Mouse (Mus musculus) embryonic facial prominence, embryonic 12.5 days (tissue): ENCODE results near the gene C4b. TPM values are rescaled to one million over a fixed set of nuclear protein-coding genes. Genes with fewer than 3 reads are reported as not detected.
"Not testable (repeated sequence)": the region's sequence is repeated elsewhere in the genome, so short reads cannot be mapped to it uniquely, and the experiment has no call there.

Experiments
- ATAC-seq: fragments of 200-750 bp; cut with Nextera tagmentation; 2 replicates; pipeline ENCODE4 v1.8.0; 2017; ENCODE audit not compliant: insufficient number of reproducible peaks, insufficient read depth, low FRiP score, low TSS enrichment
- H3K27ac ChIP-seq: fragments of 300-500 bp; sonication (generic); 2 replicates; pipeline ENCODE4 v1.5.1; 2016; ENCODE audit warnings: mild to moderate bottlenecking
- H3K27me3 ChIP-seq: fragments of 300-500 bp; sonication (generic); 2 replicates; pipeline ENCODE4 v1.6.1; 2016; ENCODE audit warnings: mild to moderate bottlenecking, moderate library complexity
- H3K36me3 ChIP-seq: fragments of 300-500 bp; sonication (generic); 2 replicates; pipeline ENCODE4 v1.6.1; 2016; ENCODE audit warnings: mild to moderate bottlenecking
- H3K4me1 ChIP-seq: fragments of 300-500 bp; sonication (generic); 2 replicates; pipeline ENCODE4 v1.6.1; 2016
- H3K4me2 ChIP-seq: fragments of 300-500 bp; sonication (generic); replicated peaks from 2 replicates; pipeline ENCODE4 v1.6.1; 2016; ENCODE audit warnings: mild to moderate bottlenecking, moderate library complexity
- H3K4me3 ChIP-seq: fragments of 300-500 bp; sonication (generic); 2 replicates; pipeline ENCODE4 v1.5.1; 2016; ENCODE audit warnings: mild to moderate bottlenecking
- H3K9ac ChIP-seq: fragments of 300-500 bp; sonication (generic); 2 replicates; pipeline ENCODE4 v1.6.1; 2016; ENCODE audit warnings: mild to moderate bottlenecking, moderate library complexity
- H3K9me3 ChIP-seq: fragments of 300-500 bp; sonication (generic); 2 replicates; pipeline ENCODE4 v1.6.1; 2016; ENCODE audit warnings: mild to moderate bottlenecking, moderate library complexity
- WGBS: fragments of 180-500 bp; shearing (Covaris S2); methylation state at CpG from one replicate; pipeline ENCODE4 v1.1.7; 2016; 5-methylcytosine and 5-hydroxymethylcytosine counted together
- polyA plus RNA-seq: library from polyadenylated mRNA; unstranded; fragments of >200 nt; fragmentation: Nextera tagmentation; extraction: Ambion mirVana; gene quantifications from 2 replicates; pipeline ENCODE4 v1.2.1, GENCODE M21; 2016

The C4b gene
- polyA plus RNA-seq, 1 experiment from 2014 or later: not detected

- 87% methylated on average over 2 of the region's 2 CpGs for WGBS
- Histone ChIP-seq H3K9ac (no peak overlapping the region), H3K36me3 (no peaks in the 10 kb centered on the region), H3K27me3 (no peaks in the 10 kb centered on the region), H3K4me1 (no peaks in the 10 kb centered on the region), H3K4me2 (no peak overlapping the region), H3K27ac (no peak overlapping the region), H3K9me3 (peaks cover 2% of the 10 kb centered on the region; the same call in 1 of the 2 replicates), H3K4me3 (no peak overlapping the region)
- ATAC-seq: no peak
Measured at GRCm38 (mm10) chr17:34727887-34728286, 15.8 kb downstream of the C4b start.

DNA sequence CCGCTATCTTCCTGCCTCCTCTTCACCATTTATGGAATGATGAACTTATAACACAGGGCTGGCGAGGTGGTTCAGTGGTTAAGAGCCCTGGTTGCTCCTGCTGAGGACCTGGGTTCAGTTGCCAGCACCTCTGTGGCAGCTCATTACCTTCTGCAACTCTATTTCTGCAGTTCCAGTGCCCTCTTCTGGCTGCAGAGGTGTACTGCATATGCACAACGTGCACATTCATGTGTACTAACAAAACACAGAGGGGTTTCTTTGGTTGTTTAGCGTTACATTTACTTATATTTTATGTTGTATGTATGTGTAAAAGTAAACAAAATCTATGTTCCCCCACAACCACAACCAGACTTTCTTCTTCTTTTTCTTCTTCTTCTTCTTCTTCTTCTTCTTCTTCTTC, 20.6 kb downstream of the C4b start:
- ATAC-seq: no peak
- H3K4me1 ChIP-seq: no peaks in the 10 kb centered on the region
- H3K36me3 ChIP-seq: no peaks in the 10 kb centered on the region
- no peak overlapping the region for H3K4me2 ChIP-seq
- H3K9ac ChIP-seq: no peak overlapping the region
- no peak overlapping the region for H3K4me3 ChIP-seq
- no peak overlapping the region for H3K27ac ChIP-seq
- peaks cover 4% of the 10 kb centered on the region; the same call in 1 of the 2 replicates for H3K9me3 ChIP-seq
- no peaks in the 10 kb centered on the region for H3K27me3 ChIP-seq
- WGBS: 70% methylated on average over 4 of the region's 4 CpGs

GRCm38 (mm10) chr17:34722238-34722637, 21.4 kb downstream of the C4b start:
- H3K4me2 ChIP-seq, H3K27me3 ChIP-seq, H3K9ac ChIP-seq, H3K9me3 ChIP-seq, H3K4me3 ChIP-seq, ATAC-seq, H3K36me3 ChIP-seq, H3K27ac ChIP-seq, H3K4me1 ChIP-seq: not testable (repeated sequence)
- WGBS: 90% methylated on average over 4 of the region's 4 CpGs

GRCm38 (mm10) chr17:34719886-34720285, 23.8 kb downstream of the C4b start:
- H3K27me3 ChIP-seq, H3K4me1 ChIP-seq, H3K9ac ChIP-seq, ATAC-seq, H3K27ac ChIP-seq, H3K4me2 ChIP-seq, H3K4me3 ChIP-seq, H3K36me3 ChIP-seq, H3K9me3 ChIP-seq: not testable (repeated sequence)
- 77% methylated on average over 8 of the region's 8 CpGs for WGBS

- H3K27ac ChIP-seq: no peak overlapping the region
- H3K4me1 ChIP-seq: no peaks in the 10 kb centered on the region
- H3K4me3 ChIP-seq: no peak overlapping the region
- no peak overlapping the region for H3K9ac ChIP-seq
- H3K36me3 ChIP-seq: no peaks in the 10 kb centered on the region
- WGBS: 81% methylated on average over 11 of the region's 11 CpGs
- ATAC-seq: no peak
- H3K4me2 ChIP-seq: no peak overlapping the region
- H3K27me3 ChIP-seq: no peaks in the 10 kb centered on the region
- H3K9me3 ChIP-seq: no peaks in the 10 kb centered on the region
Measured at GRCm38 (mm10) chr17:34717401-34717800, 26.3 kb downstream of the C4b start.

- H3K36me3 ChIP-seq: no peaks in the 10 kb centered on the region
- H3K4me1 ChIP-seq: no peaks in the 10 kb centered on the region
- no peak overlapping the region for H3K9ac ChIP-seq
- 90% methylated on average over 15 of the region's 15 CpGs for WGBS
- ATAC-seq: no peak
- H3K4me2 ChIP-seq: no peak overlapping the region
- H3K9me3 ChIP-seq: no peaks in the 10 kb centered on the region
- no peaks in the 10 kb centered on the region for H3K27me3 ChIP-seq
- H3K27ac ChIP-seq: no peak overlapping the region
- H3K4me3 ChIP-seq: no peak overlapping the region
Measured at GRCm38 (mm10) chr17:34716247-34716646, 27.4 kb downstream of the C4b start.

- H3K27ac ChIP-seq, H3K4me2 ChIP-seq, H3K9ac ChIP-seq, H3K27me3 ChIP-seq, ATAC-seq, H3K4me1 ChIP-seq, H3K36me3 ChIP-seq, H3K9me3 ChIP-seq, H3K4me3 ChIP-seq: not testable (repeated sequence)
- 83% methylated on average over 6 of the region's 7 CpGs for WGBS
Measured at GRCm38 (mm10) chr17:34715451-34715850, 28.2 kb downstream of the C4b start.

- not testable (repeated sequence) for H3K9me3 ChIP-seq, H3K27me3 ChIP-seq, H3K36me3 ChIP-seq, H3K4me2 ChIP-seq, H3K27ac ChIP-seq, H3K9ac ChIP-seq, H3K4me1 ChIP-seq, H3K4me3 ChIP-seq, ATAC-seq
- 73% methylated on average over 5 of the region's 5 CpGs for WGBS
Measured at GRCm38 (mm10) chr17:34714908-34715445, 28.7 kb downstream of the C4b start.

- H3K9me3 ChIP-seq, H3K36me3 ChIP-seq, H3K4me1 ChIP-seq, H3K4me2 ChIP-seq, ATAC-seq, H3K27ac ChIP-seq, H3K27me3 ChIP-seq, H3K4me3 ChIP-seq, H3K9ac ChIP-seq: not testable (repeated sequence)
- WGBS: 79% methylated on average over 9 of the region's 9 CpGs
Measured at GRCm38 (mm10) chr17:34714181-34714907, 29.3 kb downstream of the C4b start.

DNA sequence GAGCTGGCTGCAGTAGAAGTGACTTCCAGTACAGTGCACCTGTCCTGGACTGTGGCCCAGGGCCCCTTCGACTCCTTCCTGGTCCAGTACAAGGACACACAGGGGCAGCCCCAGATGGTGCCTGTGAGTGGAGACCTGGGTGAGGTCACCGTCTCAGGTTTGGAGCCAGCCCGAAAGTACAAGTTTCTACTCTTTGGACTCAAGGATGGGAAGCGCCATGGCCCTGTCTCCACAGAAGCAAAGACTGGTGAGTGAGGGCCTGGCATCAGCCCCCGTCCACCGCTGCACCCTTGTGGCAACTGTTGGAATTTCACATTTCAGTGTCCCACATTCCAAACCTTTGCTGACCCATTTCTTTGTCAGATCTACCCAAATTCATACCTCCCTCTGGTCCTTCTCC, 30.7 kb downstream of the C4b start:
- H3K4me3 ChIP-seq: no peak overlapping the region
- H3K9me3 ChIP-seq: no peaks in the 10 kb centered on the region
- 45% methylated on average over 6 of the region's 6 CpGs for WGBS
- no peaks in the 10 kb centered on the region for H3K27me3 ChIP-seq
- no peaks in the 10 kb centered on the region for H3K4me1 ChIP-seq
- no peak overlapping the region for H3K27ac ChIP-seq
- H3K9ac ChIP-seq: no peak overlapping the region
- no peaks in the 10 kb centered on the region for H3K36me3 ChIP-seq
- no peak for ATAC-seq
- no peak overlapping the region for H3K4me2 ChIP-seq

- ATAC-seq, H3K36me3 ChIP-seq, H3K4me3 ChIP-seq, H3K4me2 ChIP-seq, H3K9me3 ChIP-seq, H3K27me3 ChIP-seq, H3K9ac ChIP-seq, H3K4me1 ChIP-seq, H3K27ac ChIP-seq: not testable (repeated sequence)
- 68% methylated on average over 2 of the region's 2 CpGs for WGBS
Measured at GRCm38 (mm10) chr17:34706476-34706875, 37.2 kb downstream of the C4b start.

DNA sequence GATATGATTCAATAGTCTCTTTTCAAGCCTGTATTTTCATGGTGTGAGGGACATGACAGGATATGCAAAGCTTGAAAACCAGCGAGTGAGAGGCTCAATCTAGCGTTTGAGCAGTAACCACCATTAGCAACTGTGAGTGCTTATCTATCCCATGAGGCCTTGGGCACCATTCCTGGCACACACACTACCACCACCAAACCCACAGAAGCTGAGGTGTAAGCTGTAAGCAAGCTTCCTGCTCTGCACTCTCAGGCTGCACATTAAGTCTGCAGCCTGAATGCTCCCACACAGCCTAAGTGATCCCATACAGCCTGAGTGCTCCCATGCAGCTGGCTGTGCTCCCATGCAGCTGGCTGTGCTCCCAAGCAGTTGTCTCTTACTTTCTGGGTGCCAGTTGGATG, 43.0 kb downstream of the C4b start:
- H3K27ac ChIP-seq: no peak overlapping the region
- no peak for ATAC-seq
- WGBS: 69% methylated on average over 2 of the region's 2 CpGs
- peaks cover 10% of the 10 kb centered on the region for H3K4me1 ChIP-seq
- H3K27me3 ChIP-seq: no peaks in the 10 kb centered on the region
- H3K4me2 ChIP-seq: no peak overlapping the region
- no peak overlapping the region for H3K4me3 ChIP-seq
- no peaks in the 10 kb centered on the region for H3K36me3 ChIP-seq
- no peaks in the 10 kb centered on the region for H3K9me3 ChIP-seq
- no peak overlapping the region for H3K9ac ChIP-seq
